Mouse (Mus musculus): ENCODE results near the gene Utp3. TPM values are rescaled to one million over a fixed set of nuclear protein-coding genes. Genes with fewer than 3 reads are reported as not detected.
"Not testable (repeated sequence)": the region's sequence is repeated elsewhere in the genome, so short reads cannot be mapped to it uniquely, and the experiment has no call there.

The Utp3 gene
- polyA plus RNA-seq (2015; fragmentation: Nextera tagmentation; extraction: Ambion mirVana) = 76.3 and 79.1 TPM in 2 replicates

DNA sequence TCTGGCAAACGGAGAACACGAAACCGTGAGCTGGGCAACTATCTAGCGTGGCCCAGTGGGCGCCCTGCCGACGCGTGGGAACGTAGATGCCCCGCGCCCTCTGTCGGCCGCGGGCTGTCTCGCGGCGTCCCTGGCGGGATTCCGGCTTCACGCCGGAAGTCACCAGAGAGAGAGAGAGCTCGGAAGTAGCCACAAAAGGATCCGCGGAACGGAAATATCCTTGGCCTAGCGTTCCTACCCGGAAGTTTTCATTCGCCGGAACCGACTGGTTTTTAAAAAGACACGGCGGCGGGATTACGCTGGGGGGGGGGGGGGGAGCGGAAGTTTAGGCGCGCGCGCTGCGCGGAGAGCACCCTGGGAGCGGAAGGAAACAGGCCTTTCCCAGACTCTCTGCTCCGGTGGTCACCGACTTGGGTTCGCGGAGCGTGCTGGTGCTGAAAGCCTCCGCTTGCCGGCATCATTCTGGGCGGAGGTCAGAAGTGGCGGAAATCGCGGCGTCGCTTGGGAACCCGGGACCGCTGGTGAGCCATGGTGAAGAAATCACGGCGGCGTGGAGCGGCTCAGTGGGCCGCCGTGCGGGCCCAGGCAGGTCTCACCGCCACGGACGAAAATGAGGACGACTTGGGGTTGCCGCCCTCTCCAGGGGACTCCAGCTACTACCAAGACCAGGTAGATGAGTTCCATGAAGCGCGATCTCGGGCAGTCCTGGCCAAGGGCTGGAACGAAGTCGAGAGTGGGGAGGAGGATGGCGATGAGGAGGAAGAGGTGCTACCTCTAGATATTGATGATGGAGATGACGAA is at the start of gene Utp3:
Gene Utp3, plus strand, starts transcription at position 377 of the 801 bp plus-strand sequence.
- H3K9me3 ChIP-seq = no peaks in the 10 kb centered on the region
- peaks cover 18% of the 10 kb centered on the region for H3K4me1 ChIP-seq
- H3K27ac ChIP-seq = peak within 1 kb of the TSS; percentile 95
- H3K4me2 ChIP-seq (replicated peaks) = peak within 1 kb of the TSS; percentile 98
- H3K4me3 ChIP-seq = peak within 1 kb of the TSS; percentile 69
- ATAC-seq (ENCODE audit: low FRiP score, low read depth) = peak; percentile 96
- H3K36me3 ChIP-seq = peaks cover 21% of the 10 kb centered on the region
- H3K27me3 ChIP-seq = no peaks in the 10 kb centered on the region
- H3K9ac ChIP-seq = peak within 1 kb of the TSS; percentile 85
- WGBS = under 1% methylated on average over 76 of the region's 76 CpGs

DNA sequence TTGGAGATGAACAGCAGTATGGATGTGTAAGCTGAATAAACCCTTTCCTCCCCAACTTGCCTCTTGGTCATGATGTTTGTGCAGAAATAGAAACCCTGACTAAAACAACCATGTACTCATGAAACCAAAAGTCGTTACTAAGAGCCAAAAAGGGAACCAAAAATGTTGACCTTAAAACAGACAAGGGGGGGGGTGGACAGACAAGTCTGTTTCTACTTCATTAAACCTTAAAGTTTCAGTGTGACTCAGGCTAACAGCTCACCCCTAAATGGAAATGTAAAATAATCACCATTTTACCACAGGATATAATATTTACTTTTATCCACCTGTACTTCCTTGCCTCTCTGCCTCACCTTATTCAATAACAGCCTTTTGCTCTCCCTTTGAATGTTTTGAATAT is 45.7 kb upstream of the Utp3 start:
- no peak overlapping the region for H3K27ac ChIP-seq
- H3K4me3 ChIP-seq = no peak overlapping the region
- H3K4me1 ChIP-seq = no peaks in the 10 kb centered on the region
- no peaks in the 10 kb centered on the region for H3K27me3 ChIP-seq
- no peaks in the 10 kb centered on the region for H3K36me3 ChIP-seq
- ATAC-seq (ENCODE audit: low FRiP score, low read depth) = no peak
- H3K9ac ChIP-seq = no peak overlapping the region
- H3K9me3 ChIP-seq = no peaks in the 10 kb centered on the region
- WGBS = 53% methylated on average over 1 of the region's 1 CpGs
- no peak overlapping the region for H3K4me2 ChIP-seq (replicated peaks)

DNA sequence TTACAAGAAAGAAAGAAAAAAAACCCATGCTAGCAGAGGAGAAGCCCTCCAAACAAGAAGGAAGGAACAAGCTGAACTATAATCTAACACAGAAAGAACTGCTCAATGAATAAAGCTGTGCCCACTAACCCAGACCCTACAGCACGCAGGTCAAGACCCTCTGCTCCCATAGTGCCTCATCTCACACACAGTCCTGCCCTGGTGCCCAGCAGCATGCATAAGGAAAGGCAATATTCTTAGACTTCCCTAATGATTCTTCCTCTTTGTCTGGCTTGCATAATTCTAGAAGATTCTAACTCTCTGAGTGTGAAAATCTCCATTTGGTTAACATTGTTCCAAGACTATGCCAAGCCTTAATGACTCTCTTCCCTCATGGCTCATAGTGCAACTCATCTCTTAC is 45.3 kb upstream of the Utp3 start:
- ATAC-seq (ENCODE audit: low FRiP score, low read depth) = no peak
- WGBS = 93% methylated on average over 1 of the region's 1 CpGs
- H3K4me3 ChIP-seq = no peak overlapping the region

DNA sequence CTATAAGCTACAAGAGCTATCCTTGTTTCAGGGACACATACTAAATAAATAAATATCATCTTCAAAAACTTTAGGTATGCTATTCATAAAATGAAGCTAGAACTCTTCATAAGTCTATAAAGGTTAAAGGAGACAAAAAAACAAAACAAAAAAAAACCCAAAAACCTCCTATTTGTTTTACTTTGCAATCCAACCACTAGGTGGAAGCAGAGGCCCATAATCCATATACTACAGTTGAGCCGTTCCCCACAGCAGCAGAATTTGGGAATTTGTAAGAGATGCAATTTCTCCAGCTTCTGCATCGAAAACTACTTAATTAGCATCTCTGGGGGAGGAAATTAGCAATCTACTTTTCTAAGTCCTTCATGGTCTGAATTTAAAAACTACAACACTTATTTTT is 35.0 kb upstream of the Utp3 start:
- ATAC-seq (ENCODE audit: low FRiP score, low read depth) = no peak
- WGBS = 1% methylated on average over 2 of the region's 2 CpGs
- Histone ChIP-seq H3K9me3 (no peaks in the 10 kb centered on the region), H3K4me1 (no peaks in the 10 kb centered on the region), H3K4me2 (replicated peaks) (no peak overlapping the region), H3K4me3 (no peak overlapping the region), H3K9ac (no peak overlapping the region), H3K27ac (no peak overlapping the region), H3K27me3 (no peaks in the 10 kb centered on the region), H3K36me3 (no peaks in the 10 kb centered on the region)

More for the DNA sequence above, 45.3 kb upstream of the Utp3 start:
- Histone ChIP-seq H3K27me3 (no peaks in the 10 kb centered on the region), H3K4me1 (no peaks in the 10 kb centered on the region), H3K9ac (no peak overlapping the region), H3K36me3 (no peaks in the 10 kb centered on the region), H3K27ac (no peak overlapping the region), H3K4me2 (replicated peaks) (no peak overlapping the region), H3K9me3 (no peaks in the 10 kb centered on the region)

DNA sequence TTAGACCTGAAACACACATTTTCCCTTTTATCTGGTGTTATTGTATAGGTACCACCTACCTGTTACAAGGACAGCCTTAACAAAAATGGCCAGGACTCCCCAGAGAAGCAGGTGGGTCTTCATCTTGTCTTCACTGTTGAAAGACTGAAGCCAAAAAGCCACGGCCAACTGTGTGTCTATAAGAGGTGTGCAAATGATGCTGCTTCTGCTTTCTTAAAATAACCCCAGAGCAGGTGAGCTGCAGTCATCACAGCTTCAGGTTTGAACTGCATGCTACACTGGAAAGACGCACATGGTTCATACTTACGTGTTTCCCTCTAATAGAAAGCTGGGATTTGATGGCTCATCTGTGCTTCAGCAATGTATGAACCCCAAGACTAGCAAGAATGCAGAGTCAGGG is 26.6 kb upstream of the Utp3 start, which contains the start of gene Jchain:
Gene Jchain, minus strand, starts transcription at position 235 of the 400 bp plus-strand sequence.
- no peaks in the 10 kb centered on the region for H3K4me1 ChIP-seq
- H3K4me2 ChIP-seq (replicated peaks) = no peak within 1 kb of the TSS
- no peaks in the 10 kb centered on the region for H3K36me3 ChIP-seq
- H3K9ac ChIP-seq = no peak within 1 kb of the TSS
- H3K9me3 ChIP-seq = no peaks in the 10 kb centered on the region
- H3K27me3 ChIP-seq = no peaks in the 10 kb centered on the region; the same call in 1 of the 2 replicates
- WGBS = 81% methylated on average over 3 of the region's 3 CpGs
- H3K4me3 ChIP-seq = no peak within 1 kb of the TSS
- no peak within 1 kb of the TSS for H3K27ac ChIP-seq
- ATAC-seq (ENCODE audit: low FRiP score, low read depth) = no peak

DNA sequence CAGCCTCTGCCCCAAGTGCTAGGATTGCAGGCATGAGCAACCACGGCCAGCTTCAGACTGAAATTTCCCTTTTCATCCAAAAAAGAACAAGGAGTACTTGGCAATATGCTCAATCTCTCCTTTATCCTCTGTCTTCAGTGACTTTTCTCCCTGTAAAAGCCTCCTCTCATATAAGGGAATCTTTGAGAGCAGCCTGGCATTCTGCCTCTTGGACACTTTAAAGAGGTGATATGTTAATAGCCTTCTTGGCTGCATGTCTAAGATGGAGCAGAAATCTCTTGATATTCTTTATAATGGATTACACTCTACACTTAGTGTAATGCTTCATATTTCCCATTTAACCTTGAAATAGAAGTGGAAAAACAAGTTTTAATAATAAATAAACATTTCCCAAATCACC is 23.4 kb upstream of the Utp3 start:
- H3K4me3 ChIP-seq = no peak overlapping the region
- H3K9ac ChIP-seq = no peak overlapping the region
- H3K9me3 ChIP-seq = no peaks in the 10 kb centered on the region
- H3K27ac ChIP-seq = no peak overlapping the region
- no peak for ATAC-seq (ENCODE audit: low FRiP score, low read depth)
- no peaks in the 10 kb centered on the region for H3K36me3 ChIP-seq
- WGBS = 68% methylated on average over 1 of the region's 1 CpGs
- H3K4me1 ChIP-seq = no peaks in the 10 kb centered on the region
- H3K27me3 ChIP-seq = no peaks in the 10 kb centered on the region; the same call in 1 of the 2 replicates
- no peak overlapping the region for H3K4me2 ChIP-seq (replicated peaks)

DNA sequence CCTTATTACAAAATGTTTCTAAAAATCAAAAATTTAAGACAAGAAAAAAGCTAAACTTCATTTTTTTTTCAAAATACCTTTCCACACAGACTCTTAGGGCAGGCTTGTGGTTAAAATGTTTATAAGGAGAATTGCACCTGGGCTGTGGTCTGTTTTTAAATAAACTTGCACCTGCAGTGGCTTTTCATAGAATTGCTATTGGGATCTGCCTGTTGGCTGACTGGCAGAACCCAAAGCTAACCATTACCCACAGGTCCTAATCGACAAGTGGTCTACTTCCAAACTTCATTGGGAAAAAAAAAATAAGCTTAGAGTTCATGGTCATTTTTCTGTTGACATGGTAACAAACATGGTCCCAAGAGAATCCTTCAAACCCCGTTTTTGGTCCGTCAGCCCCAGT is 19.6 kb upstream of the Utp3 start:
- 60% methylated on average over 3 of the region's 3 CpGs for whole genome bisulfite sequencing
- Histone ChIP-seq H3K4me2 (replicated peaks) (no peak overlapping the region), H3K9me3 (no peaks in the 10 kb centered on the region), H3K9ac (no peak overlapping the region), H3K4me3 (no peak overlapping the region), H3K4me1 (no peaks in the 10 kb centered on the region), H3K27ac (no peak overlapping the region), H3K27me3 (no peaks in the 10 kb centered on the region), H3K36me3 (no peaks in the 10 kb centered on the region)
- ATAC-seq (ENCODE audit: low FRiP score, low read depth) = no peak

DNA sequence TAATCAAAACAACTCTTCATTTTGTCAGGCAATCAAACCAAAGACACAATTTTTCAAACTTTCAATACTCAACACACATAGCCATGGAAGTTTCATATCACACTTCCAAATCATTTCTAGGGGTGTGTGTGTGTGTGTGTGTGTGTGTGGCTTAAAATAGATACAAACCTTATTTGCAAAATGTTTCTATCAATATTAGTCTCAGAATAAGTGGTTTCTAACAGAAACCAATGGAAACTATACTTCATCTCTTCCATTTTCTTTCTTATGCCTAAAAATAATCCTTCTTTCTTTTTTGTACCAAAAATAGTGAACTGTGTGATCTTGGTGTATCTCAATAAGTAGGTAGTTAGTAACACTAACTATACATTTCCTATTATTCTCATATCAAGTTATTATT is 13.4 kb upstream of the Utp3 start:
- no peak overlapping the region for H3K27ac ChIP-seq
- no peaks in the 10 kb centered on the region for H3K36me3 ChIP-seq
- H3K27me3 ChIP-seq = no peaks in the 10 kb centered on the region
- no peak overlapping the region for H3K4me3 ChIP-seq
- ATAC-seq (ENCODE audit: low FRiP score, low read depth) = no peak
- no peak overlapping the region for H3K9ac ChIP-seq
- H3K9me3 ChIP-seq = no peaks in the 10 kb centered on the region
- H3K4me1 ChIP-seq = no peaks in the 10 kb centered on the region
- H3K4me2 ChIP-seq (replicated peaks) = no peak overlapping the region

DNA sequence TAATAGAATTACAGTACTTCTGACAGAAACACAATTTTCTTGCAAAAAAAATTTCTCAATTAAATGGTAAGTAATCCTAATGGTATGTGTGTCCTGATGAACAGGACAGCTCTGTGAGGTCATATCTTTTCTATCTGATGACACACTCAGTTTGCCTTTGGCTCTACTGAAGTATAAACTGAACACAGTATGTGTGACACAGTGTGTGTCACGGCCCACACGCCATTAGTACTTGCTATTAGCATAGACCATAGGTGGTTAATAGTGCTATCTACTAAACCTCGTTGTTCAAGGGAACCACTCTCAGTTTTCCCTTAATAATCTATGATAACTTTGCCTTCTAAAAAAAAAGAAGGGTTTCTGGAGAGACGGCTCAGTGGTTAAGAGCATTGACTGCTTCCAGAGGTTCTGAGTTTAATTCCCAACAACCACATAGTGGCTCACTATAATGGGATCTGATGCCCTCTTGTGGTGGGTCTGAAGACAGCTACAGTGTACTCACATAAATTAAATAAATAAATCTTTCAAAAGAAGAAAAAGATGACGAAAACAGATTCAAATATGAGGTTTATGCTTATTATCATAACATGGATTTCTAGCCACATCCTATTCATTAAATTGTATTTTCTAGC is 11.5 kb upstream of the Utp3 start:
- H3K4me1 ChIP-seq = no peaks in the 10 kb centered on the region
- ATAC-seq (ENCODE audit: low FRiP score, low read depth) = 0 out of 2 replicates have a peak, but pooled peaks have one; percentile 67
- 62% methylated on average over 5 of the region's 5 CpGs for WGBS
- no peaks in the 10 kb centered on the region for H3K36me3 ChIP-seq
- H3K27me3 ChIP-seq = no peaks in the 10 kb centered on the region
- no peaks in the 10 kb centered on the region for H3K9me3 ChIP-seq
- H3K4me3 ChIP-seq = no peak overlapping the region
- no peak overlapping the region for H3K4me2 ChIP-seq (replicated peaks)
- no peak overlapping the region for H3K27ac ChIP-seq
- no peak overlapping the region for H3K9ac ChIP-seq

DNA sequence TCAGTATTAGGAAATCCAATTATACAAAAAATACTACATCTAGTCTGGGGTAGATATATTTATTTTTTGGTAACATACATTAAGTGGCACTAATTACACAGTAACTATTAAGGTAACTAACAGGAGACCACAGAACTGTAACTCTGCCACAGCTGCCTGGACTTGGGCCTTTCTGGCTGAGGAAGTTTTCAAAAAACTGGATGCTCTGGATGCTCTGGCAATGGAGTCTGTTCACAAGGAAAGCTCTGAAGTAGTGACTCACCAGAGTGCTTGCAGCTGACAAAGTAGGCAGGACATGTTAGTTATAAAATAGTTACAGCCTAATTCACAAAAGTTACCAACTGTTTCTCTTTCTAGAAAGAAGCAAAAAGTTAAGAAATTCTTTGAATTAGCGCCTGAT is 9.9 kb upstream of the Utp3 start:
- not testable (repeated sequence) for ATAC-seq (ENCODE audit: low FRiP score, low read depth); H3K9me3 ChIP-seq; H3K36me3 ChIP-seq; H3K4me3 ChIP-seq; H3K27me3 ChIP-seq; H3K4me2 ChIP-seq (replicated peaks); H3K9ac ChIP-seq; H3K4me1 ChIP-seq; H3K27ac ChIP-seq
- WGBS = 86% methylated on average over 1 of the region's 1 CpGs

DNA sequence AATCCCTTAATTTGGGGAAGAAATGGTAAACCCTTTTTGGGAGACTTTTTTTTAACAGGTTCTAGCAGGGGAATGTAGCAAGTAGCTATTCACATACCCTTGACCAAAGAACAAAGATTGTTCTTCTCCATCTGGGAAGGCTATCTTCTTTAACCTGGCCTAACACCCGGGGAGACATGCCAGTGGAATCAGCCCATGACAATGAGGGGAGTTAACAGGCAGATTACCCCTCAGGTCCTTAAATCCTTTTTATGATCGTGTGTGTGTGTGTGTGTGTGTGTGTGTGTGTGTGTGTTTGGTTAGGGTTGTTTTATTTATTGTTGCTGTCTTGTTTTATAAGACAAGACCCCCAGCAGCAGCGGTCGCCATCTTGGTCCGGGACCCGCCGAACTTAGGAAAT is 8.7 kb upstream of the Utp3 start:
- ATAC-seq (ENCODE audit: low FRiP score, low read depth) = no peak
- Histone ChIP-seq H3K36me3 (no peaks in the 10 kb centered on the region), H3K9ac (no peak overlapping the region), H3K27me3 (no peaks in the 10 kb centered on the region), H3K27ac (no peak overlapping the region), H3K4me1 (no peaks in the 10 kb centered on the region), H3K4me2 (replicated peaks) (no peak overlapping the region), H3K4me3 (no peak overlapping the region), H3K9me3 (no peaks in the 10 kb centered on the region)
- WGBS = 86% methylated on average over 7 of the region's 7 CpGs

DNA sequence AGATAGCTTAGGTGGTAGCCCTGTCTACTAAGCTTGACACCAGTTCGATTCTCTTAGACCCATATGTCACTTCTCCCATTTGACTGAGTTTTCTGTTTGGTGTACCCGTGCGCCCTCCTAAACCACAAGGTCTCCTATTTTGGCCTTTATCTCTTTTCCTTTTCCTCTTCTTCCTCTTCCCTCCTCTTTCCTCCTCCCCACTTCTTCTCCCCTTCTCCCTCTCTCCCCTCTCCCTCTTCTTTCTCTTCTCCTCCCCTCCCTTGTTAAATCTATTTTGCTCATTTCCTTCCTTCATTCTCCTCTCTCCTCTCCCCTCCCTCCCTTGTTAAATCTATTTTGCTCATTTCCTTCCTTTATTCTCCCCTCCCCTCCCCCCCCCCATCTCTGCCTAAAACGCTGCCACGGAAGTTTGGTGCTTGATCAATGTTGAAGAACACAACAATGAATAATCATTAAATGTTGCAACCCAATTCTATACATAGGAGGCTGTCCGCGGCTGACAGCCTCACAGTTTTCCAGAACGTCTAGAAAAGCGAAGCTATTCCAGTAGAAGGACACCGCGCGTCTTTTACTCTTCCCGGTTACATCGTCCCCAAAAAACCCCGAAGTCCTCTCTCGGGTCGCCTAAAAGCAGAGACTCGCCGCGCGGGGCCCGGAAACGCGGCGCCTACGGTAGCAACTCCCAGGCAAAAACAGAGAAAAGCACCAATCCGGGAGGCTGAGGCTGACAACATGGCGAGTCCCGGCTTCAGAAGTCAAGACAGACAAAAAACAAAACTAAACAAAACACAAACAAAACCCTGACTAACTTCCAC is 784 bp upstream of the Utp3 start:
- Histone ChIP-seq H3K4me2 (replicated peaks) (peak overlapping the region; percentile 66), H3K4me3 (peak overlapping the region; percentile 69), H3K27me3 (no peaks in the 10 kb centered on the region), H3K4me1 (peaks cover 18% of the 10 kb centered on the region), H3K36me3 (peaks cover 21% of the 10 kb centered on the region), H3K9me3 (no peaks in the 10 kb centered on the region), H3K27ac (peak overlapping the region; percentile 95), H3K9ac (peak overlapping the region; percentile 76)
- WGBS = 9% methylated on average over 29 of the region's 29 CpGs
- ATAC-seq (ENCODE audit: low FRiP score, low read depth) = peak; percentile 68

All from limb, embryonic 13.5 days (tissue).